Mouse (Mus musculus) cerebellum, adult 11-12 months (tissue): ENCODE data around the gene Pdss2.

Experiments used
- DNase-seq: peaks from one replicate; pipeline ENCODE4 v3.0.0; 2022

Gene Pdss2

GRCm38 (mm10) chr10:43312658-43313417 is 91.6 kb downstream of the Pdss2 start:
- no peak for DNase-seq

DNA sequence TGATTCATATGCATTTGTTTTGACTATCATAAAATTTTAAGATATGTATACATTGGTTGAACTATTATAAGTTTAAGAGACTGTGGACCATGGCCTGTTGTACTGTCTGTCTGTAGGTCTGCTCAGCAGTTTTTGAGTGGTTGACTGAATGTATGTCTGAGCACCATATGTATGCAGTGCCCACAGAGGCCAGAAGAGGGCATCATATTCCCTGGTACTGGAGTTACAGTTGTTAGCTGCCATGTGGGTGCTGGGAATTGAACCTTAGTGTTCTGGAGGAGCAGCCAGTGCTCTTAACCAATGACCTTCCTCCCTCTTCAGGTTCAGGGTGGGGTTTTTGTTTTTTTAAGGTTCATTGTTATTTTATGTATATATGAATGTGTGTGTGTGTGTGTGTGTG is 93.9 kb downstream of the Pdss2 start:
- DNase-seq, result no peak

- no peak for DNase-seq
Measured at GRCm38 (mm10) chr10:43317327-43317951, 96.2 kb downstream of the Pdss2 start.

GRCm38 (mm10) chr10:43321019-43321418 is 99.7 kb downstream of the Pdss2 start:
- no peak for DNase-seq

DNA sequence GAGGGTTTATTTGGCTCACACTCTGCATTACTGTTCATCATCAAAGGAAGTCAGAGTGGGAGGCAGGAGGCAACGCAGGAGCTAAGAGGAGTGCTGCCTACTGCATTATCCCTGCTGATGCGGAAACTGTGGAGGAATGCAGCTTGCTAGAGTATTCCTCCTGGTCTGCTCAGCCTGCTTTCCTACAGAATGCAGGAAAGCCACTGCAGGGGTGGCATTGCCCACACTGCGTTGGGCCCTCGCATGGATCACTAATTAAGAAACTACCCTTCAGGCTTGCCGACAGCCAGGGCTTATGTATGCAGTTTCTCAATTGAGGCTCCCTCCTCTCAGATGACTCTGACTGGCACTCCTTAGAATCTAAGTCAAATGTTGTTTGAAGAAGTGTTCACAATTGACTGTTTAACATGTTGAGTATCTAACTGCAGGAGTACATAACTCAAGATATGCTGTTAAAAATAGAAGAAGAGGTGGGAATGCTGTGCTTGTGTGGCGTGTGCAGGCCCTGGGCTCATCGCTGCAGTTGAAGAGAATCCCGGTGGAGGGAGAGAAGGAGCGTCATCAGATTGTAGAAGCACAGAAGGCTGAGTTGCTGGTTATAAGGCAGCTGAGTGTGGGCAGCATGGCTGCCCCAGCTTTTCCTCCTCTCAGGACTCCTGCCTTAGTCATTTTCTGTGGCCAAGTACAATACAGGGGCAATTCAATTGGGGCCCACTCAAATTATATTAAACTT is 101.3 kb downstream of the Pdss2 start:
- no peak for DNase-seq

- no peak for DNase-seq
Measured at GRCm38 (mm10) chr10:43323386-43323785, 102.1 kb downstream of the Pdss2 start.

DNA sequence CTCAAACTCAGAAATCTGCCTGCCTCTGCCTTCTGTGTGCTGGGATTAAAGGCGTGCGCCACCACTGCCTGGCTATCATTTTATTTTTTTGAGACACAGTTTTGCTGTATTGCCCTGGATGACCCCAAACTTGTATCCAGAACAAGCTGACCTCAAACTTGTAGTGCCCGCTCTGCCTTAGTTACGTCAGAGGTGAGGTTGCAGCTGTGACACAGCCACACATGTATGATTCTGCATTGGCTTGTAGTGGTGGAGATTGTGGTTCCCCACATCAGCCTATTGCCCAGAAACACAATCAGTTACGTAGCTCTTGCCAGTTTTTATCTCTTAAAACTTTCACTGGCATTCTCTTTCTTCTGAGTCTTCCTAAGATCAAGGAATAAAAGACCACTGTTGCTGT is 108.5 kb downstream of the Pdss2 start:
- no peak for DNase-seq

GRCm38 (mm10) chr10:43330691-43331090 is 109.4 kb downstream of the Pdss2 start:
- DNase-seq, result no peak

GRCm38 (mm10) chr10:43331931-43332701 is 110.8 kb downstream of the Pdss2 start:
- DNase-seq, result no peak

- DNase-seq, result no peak
Measured at GRCm38 (mm10) chr10:43335874-43336273, 114.6 kb downstream of the Pdss2 start.

DNA sequence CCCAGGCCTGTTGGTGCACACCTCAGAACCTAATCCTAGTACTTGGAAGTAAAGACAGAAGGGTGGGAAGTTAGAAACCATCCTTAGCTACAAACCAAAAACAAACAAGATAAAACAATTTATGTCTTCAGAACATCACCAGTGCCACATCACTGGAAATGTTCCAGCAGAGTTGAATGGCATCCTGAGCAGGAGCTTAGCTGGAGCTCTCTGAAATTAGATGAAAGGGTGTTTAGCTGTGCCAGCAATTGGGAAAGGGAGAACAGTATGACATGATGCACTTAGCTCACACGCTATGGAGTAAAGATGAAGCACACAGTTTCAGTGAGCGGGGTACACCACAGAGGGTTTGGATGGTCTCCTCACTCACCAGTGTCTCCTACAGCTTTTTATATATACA is 115.8 kb downstream of the Pdss2 start:
- no peak for DNase-seq

DNA sequence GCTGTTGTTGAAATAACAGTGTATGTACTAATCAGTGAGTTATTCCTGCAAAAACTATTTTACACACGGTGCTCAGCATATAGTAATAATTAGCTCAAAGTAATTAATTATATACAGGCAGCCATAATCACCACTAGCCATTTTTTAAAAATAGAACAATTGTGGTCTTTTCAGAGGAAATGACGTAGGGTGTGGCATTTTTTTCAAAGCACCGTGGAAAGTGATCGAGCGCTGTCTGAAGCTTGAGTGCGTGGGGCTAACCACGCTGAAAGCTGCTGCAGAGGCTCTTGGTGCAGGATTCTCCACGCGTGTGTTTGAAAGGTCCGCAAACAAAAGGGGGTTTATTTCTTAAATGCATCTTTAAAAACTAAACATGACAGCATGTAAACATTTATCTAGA is 118.5 kb downstream of the Pdss2 start:
- no peak for DNase-seq

DNA sequence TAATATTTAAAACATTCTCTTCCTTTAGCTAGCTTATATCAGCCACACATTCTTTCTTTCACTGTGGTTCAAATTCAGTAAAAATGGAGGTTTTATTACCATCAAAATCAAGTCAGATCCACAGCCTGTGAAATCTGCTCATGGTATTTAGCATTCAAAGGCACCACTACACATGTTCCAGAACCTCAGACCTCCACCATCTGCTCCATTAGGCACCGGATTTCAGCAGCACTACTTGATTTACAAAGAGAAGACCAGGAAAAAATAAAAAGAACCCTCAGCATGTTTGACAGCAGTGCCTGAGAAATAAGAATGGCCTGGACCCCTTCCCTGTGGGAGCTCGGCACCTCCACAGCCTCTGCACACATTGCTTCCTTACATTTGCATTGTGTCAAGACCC is 128.4 kb downstream of the Pdss2 start:
- DNase-seq, result no peak

- no peak for DNase-seq
Measured at GRCm38 (mm10) chr10:43357884-43358283, 136.6 kb downstream of the Pdss2 start.

DNA sequence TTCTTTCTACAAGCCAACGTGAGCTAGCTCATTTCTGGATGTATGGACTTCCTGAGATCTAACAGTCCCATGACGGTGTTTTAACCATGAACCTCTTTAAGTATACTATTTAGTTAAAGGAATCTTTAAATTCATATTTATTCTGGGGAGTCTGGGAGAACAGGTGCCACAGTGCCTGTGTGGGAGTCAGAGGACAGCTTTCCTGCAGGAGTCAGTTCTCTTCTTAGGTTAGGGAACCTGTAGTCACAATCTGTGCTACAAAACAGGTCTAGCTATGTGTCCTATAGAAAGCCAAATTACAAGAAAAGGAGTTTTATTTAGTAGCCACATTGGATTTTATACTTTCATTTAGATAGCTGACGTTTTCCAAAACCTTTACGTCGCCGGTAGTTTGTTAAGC is 141.7 kb downstream of the Pdss2 start:
- DNase-seq, result no peak

DNA sequence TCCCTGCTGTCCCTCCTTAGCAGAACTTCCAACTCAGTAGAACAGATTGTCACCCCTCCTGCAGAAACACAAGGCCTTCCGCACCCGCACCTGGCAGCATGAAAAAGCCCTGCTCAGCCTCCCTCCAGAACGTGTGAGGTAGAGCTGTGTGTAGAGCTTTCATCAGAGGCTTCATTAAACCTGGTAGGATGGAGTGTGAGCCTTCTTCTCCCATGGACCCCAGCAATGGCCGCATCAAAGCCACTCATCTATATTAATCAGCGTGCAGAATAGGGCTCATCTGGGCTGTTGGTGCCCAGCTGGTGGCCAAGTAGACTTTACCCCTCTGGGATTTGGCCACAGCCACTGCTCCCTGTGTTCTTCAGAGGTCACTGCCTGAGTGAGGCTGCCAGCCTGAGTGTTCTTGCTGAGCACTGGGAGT is 142.2 kb downstream of the Pdss2 start:
- DNase-seq, result peak; percentile 86

DNA sequence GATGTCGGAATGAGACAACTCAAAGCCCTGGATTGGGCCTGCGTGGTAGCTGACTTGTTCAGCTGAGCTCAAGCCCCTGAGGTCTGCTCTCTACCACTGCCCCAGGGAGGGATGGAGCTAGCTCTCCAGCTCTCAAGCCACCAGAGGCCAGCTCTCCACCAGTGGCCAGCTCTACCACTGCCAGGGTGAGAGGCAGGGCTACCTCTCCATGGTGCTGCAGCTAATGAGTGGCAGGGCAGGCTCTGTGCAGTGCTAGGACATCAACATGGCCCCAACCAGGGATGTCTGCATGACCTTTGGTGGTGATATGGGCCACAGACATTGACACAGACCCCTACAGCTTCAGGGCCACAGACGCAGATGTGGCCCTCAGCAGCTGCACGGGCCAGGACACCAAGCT is 144.6 kb downstream of the Pdss2 start:
- no peak for DNase-seq

GRCm38 (mm10) chr10:43368611-43369010 is 147.3 kb downstream of the Pdss2 start:
- no peak for DNase-seq

- peak; percentile 83 for DNase-seq
Measured at GRCm38 (mm10) chr10:43372315-43372714, 151.0 kb downstream of the Pdss2 start.

DNA sequence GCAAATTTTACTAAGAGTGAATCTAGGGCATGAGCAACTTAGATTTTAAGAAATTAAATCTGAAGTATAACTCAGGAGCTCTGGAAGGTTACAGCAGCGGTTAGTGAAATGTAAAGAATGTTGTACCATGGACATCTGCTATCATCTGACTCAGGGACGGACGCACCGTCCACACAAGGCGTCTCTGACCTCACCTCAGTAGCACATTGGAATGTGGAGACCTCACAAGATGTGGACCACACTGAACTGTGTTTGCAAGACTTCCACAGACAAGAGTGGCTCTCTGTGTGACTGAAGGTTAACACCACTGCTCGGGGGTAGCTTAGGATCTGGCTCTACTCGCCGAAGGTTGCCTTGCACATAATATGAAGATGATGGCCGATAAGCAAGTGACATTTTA is 151.7 kb downstream of the Pdss2 start:
- no peak for DNase-seq

- peak; percentile 38 for DNase-seq
Measured at GRCm38 (mm10) chr10:43373666-43374065, 152.4 kb downstream of the Pdss2 start.

DNA sequence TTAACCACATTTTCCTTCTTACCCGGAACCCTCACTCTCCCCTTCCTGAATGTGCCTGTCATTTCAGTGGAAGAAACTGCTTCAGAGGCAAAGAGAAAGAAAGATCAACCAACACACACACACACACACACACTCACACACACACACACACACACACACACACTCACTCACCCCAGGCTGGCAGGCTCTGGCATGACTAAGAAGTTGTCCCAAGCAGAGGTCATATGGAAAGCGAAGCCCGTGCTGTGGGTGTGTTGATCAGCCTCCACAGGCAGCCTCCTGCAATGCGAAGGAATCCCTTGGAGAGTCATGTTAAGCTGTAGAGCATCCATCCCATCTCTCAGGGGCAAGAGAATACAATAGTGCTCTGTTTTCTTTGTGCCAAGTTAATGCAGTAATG is 154.0 kb downstream of the Pdss2 start:
- no peak for DNase-seq

DNA sequence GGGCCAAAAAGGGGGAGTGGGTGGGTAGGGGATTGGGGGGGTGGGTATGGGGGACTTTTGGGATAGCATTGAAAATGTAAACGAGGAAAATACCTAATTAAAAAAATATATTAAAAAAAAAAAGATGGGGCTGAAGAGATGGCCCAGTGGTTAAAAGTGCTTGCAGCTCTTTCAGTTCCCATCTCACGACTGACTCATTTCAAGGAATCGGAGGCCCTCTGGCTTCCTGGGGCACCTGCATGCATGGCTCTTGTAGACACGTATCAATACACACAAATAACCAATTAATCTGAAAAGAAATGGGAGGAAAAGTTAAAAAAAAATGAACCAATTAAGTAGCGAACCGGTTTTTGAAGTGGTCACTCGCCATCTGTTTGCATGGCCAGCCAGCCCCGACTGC is 155.5 kb downstream of the Pdss2 start:
- DNase-seq, result no peak
